Mouse (Mus musculus) erythroid progenitor cell, adult 5-6 weeks (primary cell): ENCODE measurements around the gene Sem1. TPM values are rescaled to one million over a fixed set of nuclear protein-coding genes. Genes with fewer than 3 reads are reported as not detected.

ENCODE experiments used
- ATAC-seq: replicated peaks from 2 replicates; pipeline ENCODE4 v1.8.0; 2016; ENCODE audit warnings: moderate number of reproducible peaks, mild to moderate bottlenecking, moderate TSS enrichment, inconsistent platforms; ENCODE audit not compliant: poor library complexity, low FRiP score, severe bottlenecking
- total RNA-seq, 2 experiments: library from RNA; stranded (forward) in 1 of 2; stranded (reverse) in 1 of 2; fragments of 150-400 nt in 1 of 2; fragments of 186-747, 209-891 nt in 1 of 2; gene quantifications; 2 replicates each; pipeline versions ENCODE4 v1.2.3 to v1.2.4; 2015 to 2017; ENCODE audit warnings: low replicate concordance in 2 of 2

Sem1 gene
- total RNA-seq (2015; ENCODE audit: low replicate concordance): 23.5 and 53.0 TPM in 2 replicates
- total RNA-seq (2017; ENCODE audit: low replicate concordance): 39.3 and 71.8 TPM in 2 replicates

GRCm38 (mm10) chr6:6578304-6579149 is at the start of gene Sem1:
Gene Sem1, minus strand, starts transcription at chr6:6578663.
- peak; percentile 97 for ATAC-seq

GRCm38 (mm10) chr6:6622846-6623749 is 44.6 kb upstream of the Sem1 start:
- ATAC-seq: no peak

GRCm38 (mm10) chr6:6603561-6604544 is 25.4 kb upstream of the Sem1 start:
- ATAC-seq: no peak

- ATAC-seq: no peak
Measured at GRCm38 (mm10) chr6:6586313-6586712, 7.8 kb upstream of the Sem1 start.

- ATAC-seq: no peak
Measured at GRCm38 (mm10) chr6:6581849-6582248, 3.4 kb upstream of the Sem1 start.

- peak; percentile 64 for ATAC-seq
Measured at GRCm38 (mm10) chr6:6577741-6578284, 650 bp downstream of the Sem1 start.

- no peak for ATAC-seq
Measured at GRCm38 (mm10) chr6:6577291-6577690, 1.2 kb downstream of the Sem1 start.

GRCm38 (mm10) chr6:6575796-6576195 is 2.7 kb downstream of the Sem1 start:
- ATAC-seq: no peak

- ATAC-seq: no peak
Measured at GRCm38 (mm10) chr6:6568436-6568835, 10.0 kb downstream of the Sem1 start.

GRCm38 (mm10) chr6:6563691-6564090 is 14.8 kb downstream of the Sem1 start:
- no peak for ATAC-seq

GRCm38 (mm10) chr6:6562716-6563115 is 15.7 kb downstream of the Sem1 start:
- ATAC-seq: no peak

GRCm38 (mm10) chr6:6557647-6558046 is 20.8 kb downstream of the Sem1 start:
- ATAC-seq: no peak

- no peak for ATAC-seq
Measured at GRCm38 (mm10) chr6:6552006-6552405, 26.5 kb downstream of the Sem1 start.

- no peak for ATAC-seq
Measured at GRCm38 (mm10) chr6:6547997-6548396, 30.5 kb downstream of the Sem1 start.

GRCm38 (mm10) chr6:6544255-6544645 is 34.2 kb downstream of the Sem1 start:
- no peak for ATAC-seq

GRCm38 (mm10) chr6:6543606-6544254 is 34.7 kb downstream of the Sem1 start:
- no peak for ATAC-seq

- no peak for ATAC-seq
Measured at GRCm38 (mm10) chr6:6542133-6542532, 36.3 kb downstream of the Sem1 start.

- ATAC-seq: no peak
Measured at GRCm38 (mm10) chr6:6536781-6537466, 41.5 kb downstream of the Sem1 start.
